Mouse (Mus musculus): ENCODE results near the gene Vinac1.

The Vinac1 gene

GRCm38 (mm10) chr2:129047811-129048210, at the start of gene Vinac1:
Vinac1 (minus strand) TSS chr2:129048172.
- no peak for DNase-seq (ENCODE audit: low read depth)

DNA sequence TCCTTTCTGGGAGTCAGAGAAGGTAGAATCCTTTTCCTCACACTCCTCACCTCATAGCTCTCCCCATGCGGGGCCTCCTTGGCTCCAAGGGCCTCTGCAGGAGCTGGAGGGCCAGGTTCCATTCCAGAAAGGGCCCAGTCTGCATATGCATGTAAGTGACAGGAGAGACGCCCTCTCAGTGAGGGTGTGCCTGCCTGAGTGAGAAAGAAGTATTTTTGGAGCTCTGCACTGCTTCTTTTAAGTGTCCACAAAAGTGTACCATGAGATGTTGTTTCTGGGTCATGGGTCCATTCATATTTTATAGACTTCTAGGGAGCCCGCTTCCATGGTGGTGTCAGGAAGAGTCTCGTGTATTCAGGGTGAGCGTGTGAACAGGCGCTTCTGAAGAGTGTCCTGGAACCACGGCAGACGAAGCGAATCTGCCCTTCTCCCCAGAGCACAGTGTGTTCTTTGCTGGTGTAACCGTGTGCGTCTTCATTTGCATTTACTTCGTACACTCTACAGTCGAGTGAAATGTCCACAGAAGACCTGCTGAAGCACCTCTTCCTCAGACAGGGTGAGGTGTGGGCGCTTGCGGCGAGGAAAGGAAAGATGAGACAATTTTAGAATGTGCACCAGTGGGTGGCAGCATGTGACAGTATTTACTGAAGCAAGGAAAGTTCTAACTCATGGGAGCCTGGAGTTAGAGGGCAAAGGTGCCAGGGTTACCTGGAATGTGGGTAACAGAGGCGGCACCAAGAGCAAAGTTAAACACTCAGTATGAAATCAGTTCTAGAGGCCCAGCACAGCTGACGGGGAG, 46.2 kb upstream of the Vinac1 start:
- no peak for DNase-seq (ENCODE audit: low read depth)

DNA sequence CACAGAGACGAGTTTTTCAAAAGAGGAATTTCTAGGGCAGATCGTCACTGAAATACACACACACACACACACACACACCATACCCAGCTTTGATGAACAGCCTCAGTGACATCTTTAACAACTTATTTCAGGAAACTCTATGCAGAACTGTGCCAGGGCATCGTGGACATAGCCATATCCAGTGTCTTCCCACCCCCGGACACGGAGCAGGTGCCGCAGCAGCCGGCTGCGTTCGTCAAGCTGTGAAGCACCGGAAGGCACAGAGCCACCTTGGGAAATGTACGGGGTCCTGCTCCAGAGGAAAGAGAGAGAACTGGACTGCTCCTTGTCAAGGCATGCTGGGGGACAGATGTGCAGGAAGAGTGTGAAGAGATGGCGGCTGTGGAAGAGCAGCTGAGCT, 44.8 kb upstream of the Vinac1 start:
- no peak for DNase-seq (ENCODE audit: low read depth)

GRCm38 (mm10) chr2:129090370-129090769, 42.4 kb upstream of the Vinac1 start:
- DNase-seq (ENCODE audit: low read depth): no peak

DNA sequence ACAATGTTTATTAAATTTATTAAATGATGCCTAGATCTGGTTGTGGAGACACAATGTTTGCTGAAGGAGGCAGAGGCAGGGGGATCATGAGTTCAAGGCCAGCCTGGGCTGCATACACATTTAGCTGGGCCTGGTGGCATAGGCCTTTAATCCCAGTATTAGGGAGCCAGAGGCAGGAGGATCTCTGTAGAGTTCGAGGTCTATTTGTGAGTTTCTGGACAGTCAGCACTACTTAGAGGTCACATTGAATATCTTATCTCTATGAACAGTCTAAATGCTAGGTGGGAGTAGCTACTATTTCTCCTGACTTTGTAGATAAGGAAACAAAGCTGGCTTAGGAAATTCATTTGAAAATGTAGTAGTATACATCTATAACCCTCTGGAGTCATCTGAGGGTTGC, 39.5 kb upstream of the Vinac1 start:
- DNase-seq (ENCODE audit: low read depth): no peak

DNA sequence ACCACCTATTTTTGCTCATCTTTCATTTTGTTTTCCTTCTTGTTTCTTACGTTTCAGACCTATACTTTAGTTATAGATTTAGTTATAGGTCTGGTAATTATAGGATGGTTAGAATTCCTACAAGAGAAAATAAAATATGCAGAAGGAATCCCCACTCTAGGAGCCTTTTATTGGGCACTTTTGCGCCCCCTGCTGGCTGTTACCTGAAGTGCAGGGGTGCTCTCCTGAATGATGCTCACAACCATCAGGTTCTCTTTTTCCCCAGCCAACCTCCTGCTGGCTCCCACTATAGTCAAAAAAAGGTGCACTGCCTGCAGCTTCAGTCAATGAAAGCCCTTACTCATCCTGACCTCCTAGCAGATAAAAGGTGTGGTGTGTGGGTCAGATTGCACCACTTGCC, 37.0 kb upstream of the Vinac1 start:
- no peak for DNase-seq (ENCODE audit: low read depth)

- DNase-seq (ENCODE audit: low read depth): no peak
Measured at GRCm38 (mm10) chr2:129083514-129083913, 35.5 kb upstream of the Vinac1 start.

GRCm38 (mm10) chr2:129081097-129081496, 33.1 kb upstream of the Vinac1 start:
- DNase-seq (ENCODE audit: low read depth): no peak

DNA sequence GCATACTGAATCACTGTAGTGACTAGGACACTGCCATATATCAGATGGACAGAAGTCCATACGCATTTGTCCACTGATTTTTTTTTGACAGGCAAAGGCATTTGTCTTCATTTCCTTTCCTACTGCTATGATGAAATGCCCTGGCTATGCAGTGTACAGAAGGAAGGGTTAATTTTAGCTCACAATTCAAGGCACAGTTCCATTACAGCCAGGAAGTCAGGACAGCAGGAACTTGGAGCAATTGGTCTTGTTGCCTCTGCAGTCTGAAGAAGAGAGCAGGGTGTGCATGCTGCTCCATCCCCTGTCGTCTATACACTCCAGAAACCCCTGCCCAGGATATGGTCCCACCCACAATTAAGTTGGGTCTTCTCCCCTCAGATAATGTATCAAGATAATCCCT, 31.2 kb upstream of the Vinac1 start:
- DNase-seq (ENCODE audit: low read depth): no peak

DNA sequence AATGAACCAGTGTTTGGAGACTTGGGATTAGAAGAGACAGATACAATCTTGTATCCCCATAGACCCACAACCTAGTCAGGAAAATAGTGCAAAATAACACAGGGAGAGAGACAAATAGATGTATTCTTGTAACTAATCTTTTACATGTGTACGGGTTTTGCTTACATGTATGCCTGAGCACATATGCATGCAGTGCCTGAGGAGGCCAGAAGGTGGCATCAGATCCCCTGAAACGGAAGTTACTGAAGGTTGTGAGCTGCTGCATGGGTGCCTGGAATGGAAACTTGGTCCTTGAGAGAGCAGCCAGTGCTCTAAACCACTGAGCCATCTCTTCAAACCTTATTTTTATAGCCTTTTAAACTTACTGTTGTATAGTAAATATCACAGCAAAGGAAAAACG, 30.3 kb upstream of the Vinac1 start:
- DNase-seq (ENCODE audit: low read depth): no peak

DNA sequence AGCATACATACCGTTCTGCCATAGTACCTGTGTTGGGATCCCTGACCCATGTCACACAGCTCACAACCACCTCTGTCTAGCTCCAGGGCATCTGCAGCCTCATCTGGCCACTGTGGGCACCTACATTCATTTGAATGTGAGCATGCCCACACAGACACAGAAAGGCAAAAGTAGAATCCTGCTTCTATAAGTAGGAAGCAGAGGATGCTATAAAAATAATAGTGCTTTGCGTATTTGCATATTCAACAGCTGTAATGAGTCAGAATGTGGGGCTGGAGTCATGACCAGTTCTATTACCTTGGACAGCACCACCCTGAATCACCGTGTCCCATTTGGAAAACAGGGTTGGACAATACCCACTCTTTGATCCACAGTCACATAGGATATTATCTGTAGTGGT, 22.3 kb upstream of the Vinac1 start:
- no peak for DNase-seq (ENCODE audit: low read depth)

DNA sequence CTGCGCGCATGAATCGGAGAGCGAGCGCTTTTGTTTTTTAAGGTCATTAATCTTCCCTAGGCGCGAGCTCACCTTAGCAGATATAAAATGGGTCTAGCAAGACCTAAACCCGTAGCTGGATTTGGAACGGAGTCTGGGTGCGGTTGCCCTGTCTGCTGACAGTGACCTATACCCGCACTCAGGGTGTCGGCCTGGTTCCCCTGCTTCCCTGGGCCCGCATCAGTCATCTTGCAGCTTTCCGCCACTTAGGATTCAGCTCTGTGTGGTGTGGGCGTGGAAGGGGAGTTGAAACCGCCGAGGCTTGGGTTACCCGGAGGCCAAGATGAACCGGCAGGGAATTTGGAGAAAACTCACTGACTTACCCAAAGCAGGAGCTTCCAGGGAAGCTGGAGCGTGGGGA, 18.4 kb upstream of the Vinac1 start:
- DNase-seq (ENCODE audit: low read depth): peak; percentile 36

DNA sequence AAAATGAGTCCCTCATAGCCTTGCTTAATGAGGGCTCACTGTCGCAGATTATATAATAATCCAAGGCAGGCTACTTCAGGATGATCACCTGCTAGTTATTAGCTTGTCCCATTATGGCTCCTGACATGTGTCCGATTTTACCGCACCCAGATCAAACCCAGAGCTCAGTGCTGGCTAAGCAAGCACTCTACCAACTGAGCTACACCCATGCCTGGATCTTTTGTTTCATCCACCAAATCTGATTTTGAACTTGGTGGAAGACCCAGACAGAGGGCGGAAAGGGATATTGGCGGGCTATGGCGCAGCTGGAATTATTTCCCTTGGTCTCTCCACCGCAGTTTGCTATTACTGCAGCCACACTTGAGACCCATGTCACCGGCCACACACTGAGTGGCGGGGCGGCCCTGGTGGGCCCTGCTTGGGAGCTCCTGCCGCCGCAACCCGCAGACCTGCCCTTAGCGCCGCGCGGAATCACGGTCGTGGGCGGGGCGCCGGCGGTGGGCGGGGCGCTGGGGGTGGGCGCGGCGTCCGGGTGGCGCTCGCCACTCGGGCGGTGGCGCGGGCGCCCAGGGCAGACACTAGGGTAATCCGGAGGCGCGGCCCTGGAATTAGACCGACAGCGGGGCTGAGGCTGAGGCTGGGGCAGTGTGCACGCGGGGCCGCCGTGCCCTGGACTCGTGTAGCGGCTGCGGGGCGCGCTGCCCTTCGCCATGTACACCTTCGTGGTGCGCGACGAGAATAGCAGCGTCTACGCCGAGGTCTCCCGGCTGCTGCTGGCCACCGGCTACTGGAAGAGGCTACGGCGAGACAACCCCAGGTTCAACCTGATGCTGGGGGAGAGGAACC, 17.7 kb upstream of the Vinac1 start, which contains the start of gene Ttl:
TSS of gene Ttl (plus strand) at position 506 of the 846 bp plus-strand sequence.
- peak; percentile 50 for DNase-seq (ENCODE audit: low read depth)

GRCm38 (mm10) chr2:129061456-129062059, 13.6 kb upstream of the Vinac1 start:
- no peak for DNase-seq (ENCODE audit: low read depth)

GRCm38 (mm10) chr2:129057920-129058361, 10.0 kb upstream of the Vinac1 start:
- peak; percentile 24 for DNase-seq (ENCODE audit: low read depth)

DNA sequence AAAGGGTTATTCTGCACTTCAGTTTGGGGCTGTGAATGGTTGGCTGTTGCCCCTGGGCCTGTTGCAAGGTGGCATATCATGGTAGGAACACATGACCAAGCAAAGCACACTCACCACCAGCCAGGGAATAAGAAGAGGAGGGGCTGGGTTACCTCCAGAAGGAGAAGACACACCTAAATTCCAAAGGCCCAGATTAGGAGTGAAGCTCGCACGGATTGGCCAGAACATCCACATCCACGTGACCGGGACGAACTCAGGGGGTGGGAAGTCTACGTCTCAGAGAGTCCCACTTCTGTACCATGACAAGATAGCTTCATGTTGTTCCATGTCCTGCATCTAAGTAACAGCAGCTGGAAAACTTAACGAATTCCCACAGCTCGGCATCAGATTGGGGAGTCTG, 9.3 kb upstream of the Vinac1 start:
- no peak for DNase-seq (ENCODE audit: low read depth)

- DNase-seq (ENCODE audit: low read depth): peak; percentile 35
Measured at GRCm38 (mm10) chr2:129056597-129056996, 8.6 kb upstream of the Vinac1 start.

DNA sequence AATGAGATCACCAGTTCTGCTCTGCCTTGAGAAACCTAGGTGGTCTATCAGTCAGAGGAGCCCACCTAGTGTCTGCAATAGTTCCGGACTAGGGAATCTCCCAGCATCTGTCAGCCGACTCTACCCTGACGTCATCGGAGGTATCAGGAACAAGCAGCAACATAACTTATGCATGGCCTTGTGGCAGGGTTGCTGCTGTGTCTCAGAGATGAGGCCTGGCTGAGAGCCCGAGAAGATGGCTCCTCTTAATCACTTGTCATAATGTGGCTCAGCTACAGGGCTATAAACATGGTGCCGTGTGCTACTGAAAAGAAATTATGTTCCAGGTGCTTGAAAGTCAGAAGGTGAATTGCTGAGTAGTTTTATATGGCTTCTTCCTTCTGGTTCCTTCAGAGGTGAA, 7.8 kb upstream of the Vinac1 start:
- DNase-seq (ENCODE audit: low read depth): no peak

DNA sequence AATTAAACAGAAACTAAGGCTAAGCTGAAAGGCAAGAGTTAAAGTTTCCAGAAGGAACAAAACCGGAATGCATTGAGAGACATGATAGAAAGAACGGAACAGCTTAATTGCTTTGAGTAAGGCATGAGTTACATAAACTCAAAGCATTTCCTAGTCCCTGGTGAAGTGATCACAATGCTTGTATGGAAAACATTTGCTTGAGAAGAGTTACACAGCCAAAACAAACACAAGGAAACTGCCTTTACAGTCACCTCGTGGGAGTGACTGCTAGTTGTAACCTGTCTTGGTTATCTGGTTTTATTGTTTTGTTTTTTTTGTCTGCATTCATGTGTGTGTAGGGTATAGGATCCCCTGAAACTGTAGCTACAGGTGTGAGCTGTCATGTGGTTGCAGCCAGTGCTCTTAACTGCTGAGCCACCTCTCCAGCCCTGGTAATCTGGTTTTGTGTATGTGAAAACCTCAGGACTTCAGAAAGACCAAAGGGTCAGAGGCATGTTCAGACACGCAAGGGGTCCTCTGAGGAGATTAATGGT, 4.5 kb upstream of the Vinac1 start:
- DNase-seq (ENCODE audit: low read depth): no peak

GRCm38 (mm10) chr2:129046846-129047196, 1.2 kb downstream of the Vinac1 start:
- no peak for DNase-seq (ENCODE audit: low read depth)

DNA sequence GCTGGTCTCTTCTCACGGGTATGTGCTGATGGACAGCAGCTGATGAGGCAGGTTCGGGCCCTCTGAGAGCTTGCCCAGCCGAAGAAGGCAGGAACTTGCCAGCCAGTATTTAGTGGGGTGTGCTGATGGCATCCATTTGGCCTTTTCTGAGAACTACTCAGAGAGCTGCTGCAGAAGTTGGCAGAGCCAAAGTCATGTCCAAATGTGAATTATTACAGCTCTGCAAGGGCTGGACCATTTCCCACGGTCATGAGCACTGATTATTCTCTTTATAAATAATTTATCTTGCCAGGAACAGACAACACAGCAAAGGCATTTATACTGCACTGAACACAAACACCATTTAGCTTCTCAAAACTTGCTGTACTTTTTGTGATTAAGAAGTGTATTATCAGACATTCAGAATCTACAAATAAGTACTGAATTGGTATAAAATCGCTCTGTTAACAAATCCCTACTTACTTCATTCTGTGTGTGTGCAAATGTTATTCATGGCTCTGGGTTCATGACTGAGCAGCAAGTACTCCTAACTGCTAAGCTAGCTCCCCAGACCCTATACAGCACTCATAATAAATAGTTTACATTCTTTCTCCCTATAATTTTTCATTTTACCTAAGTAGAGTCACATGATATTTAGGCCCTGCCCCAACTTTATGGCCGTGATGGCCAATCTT, 1.7 kb downstream of the Vinac1 start:
- no peak for DNase-seq (ENCODE audit: low read depth)

DNA sequence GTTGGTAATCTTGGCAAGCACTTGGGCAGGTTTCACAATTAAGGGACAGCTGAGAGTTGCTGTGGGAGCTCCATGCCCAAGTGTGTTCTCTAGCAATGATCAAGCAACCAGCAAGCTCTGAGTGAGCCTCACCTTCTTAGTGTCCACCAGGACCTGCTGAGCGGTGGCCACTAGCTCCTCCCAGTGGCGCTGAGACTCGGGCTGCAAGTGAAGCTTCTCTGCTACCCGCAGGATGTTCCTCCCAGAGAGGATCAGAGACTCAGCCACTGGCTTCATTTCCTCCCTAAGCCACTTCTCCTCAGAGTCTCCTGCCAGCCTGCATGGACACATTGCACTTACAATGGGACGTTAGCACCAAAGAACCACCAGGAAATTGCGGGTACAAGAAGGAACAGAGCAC, 7.4 kb downstream of the Vinac1 start:
- DNase-seq (ENCODE audit: low read depth): no peak

All from c-Kit-positive CD71-positive TER-119-negative erythroid progenitor cells, embryonic 14.5 days (primary cell).